Mouse (Mus musculus) MEL (cell line): ENCODE measurements at regions not wholly inside any gene's neighbourhood (a gene's known extent, or its start where the extent isn't known, plus 50 kb on each side); places are given as distances from the start of the nearest gene placed in this dataset.

Experiments
- DNase-seq: peaks from one replicate; pipeline ENCODE4 v3.0.0; 2011; ENCODE audit warnings: low read depth, low spot score
- H3K27ac ChIP-seq: 2 replicates; pipeline ENCODE4 v1.5.1; 2012; ENCODE audit warnings: low read depth, mild to moderate bottlenecking, control low read depth, low read length, moderate library complexity; ENCODE audit not compliant: control insufficient read depth
- H3K27me3 ChIP-seq, 2 experiments: fragments of 150-350 bp in 1 of 2; sonication (generic) in 1 of 2; 2 replicates each; pipeline ENCODE4 v1.6.1; 2012; ENCODE audit warnings: low read length in 2 of 2, mild to moderate bottlenecking in 2 of 2, improper control_type of control experiment in 1 of 2, moderate library complexity in 1 of 2; ENCODE audit not compliant: insufficient read depth in 2 of 2, control insufficient read depth in 1 of 2
- H3K36me3 ChIP-seq, 2 experiments: 2 replicates each; pipeline ENCODE4 v1.6.1; 2012 to 2014; ENCODE audit warnings: low read length in 2 of 2, improper control_type of control experiment in 1 of 2, inconsistent platforms in 1 of 2, mild to moderate bottlenecking in 1 of 2; ENCODE audit not compliant: insufficient read depth in 2 of 2, control insufficient read depth in 1 of 2
- H3K4me1 ChIP-seq, 2 experiments: fragments of 150-350 bp in 1 of 2; sonication (generic) in 1 of 2; 2 replicates each; pipeline ENCODE4 v1.6.1; 2012; ENCODE audit warnings: low read length in 2 of 2, improper control_type of control experiment in 1 of 2, mild to moderate bottlenecking in 1 of 2; ENCODE audit not compliant: insufficient read depth in 2 of 2, control insufficient read depth in 1 of 2
- H3K4me3 ChIP-seq, 2 experiments: fragments of 150-350 bp in 1 of 2; sonication (generic) in 1 of 2; 2 replicates each; pipeline ENCODE4 v1.5.1; 2012; ENCODE audit warnings: low read depth in 2 of 2, low read length in 2 of 2, mild to moderate bottlenecking in 2 of 2, moderate library complexity in 2 of 2, control low read depth in 1 of 2, improper control_type of control experiment in 1 of 2; ENCODE audit not compliant: control insufficient read depth in 1 of 2, insufficient read depth in 1 of 2
- H3K79me2 ChIP-seq: 2 replicates; pipeline ENCODE4 v1.6.1; 2012; ENCODE audit warnings: mild to moderate bottlenecking, low read length, moderate library complexity; ENCODE audit not compliant: control insufficient read depth, poor library complexity, insufficient read depth
- H3K9ac ChIP-seq: 2 replicates; pipeline ENCODE4 v1.6.1; 2012; ENCODE audit warnings: low read depth, mild to moderate bottlenecking, control low read depth, low read length, moderate library complexity; ENCODE audit not compliant: control insufficient read depth, poor library complexity, severe bottlenecking
- H3K9me3 ChIP-seq: fragments of 150-350 bp; sonication (generic); replicated peaks from 2 replicates; pipeline ENCODE4 v1.6.1; 2012; ENCODE audit warnings: mild to moderate bottlenecking, low read length, improper control_type of control experiment, moderate library complexity; ENCODE audit not compliant: insufficient read depth
- CHD2 ChIP-seq: IDR thresholded peaks from 2 replicates; pipeline ENCODE4 v1.6.1; 2011; ENCODE audit warnings: low read length, improper control_type of control experiment
- E2F4 ChIP-seq: IDR thresholded peaks from 2 replicates; pipeline ENCODE4 v1.6.1; 2011; ENCODE audit warnings: low read depth, low read length, improper control_type of control experiment, borderline replicate concordance
- ELF1 ChIP-seq: IDR thresholded peaks from 2 replicates; pipeline ENCODE4 v1.6.1; 2014; ENCODE audit warnings: low read depth, mild to moderate bottlenecking, inconsistent platforms, low read length, improper control_type of control experiment, moderate library complexity
- EP300 ChIP-seq, 2 experiments: IDR thresholded peaks; 2 replicates each; pipeline ENCODE4 v1.6.1; 2011; ENCODE audit warnings: improper control_type of control experiment in 2 of 2, low read length in 2 of 2, low read depth in 1 of 2, mild to moderate bottlenecking in 1 of 2
- ETS1 ChIP-seq: IDR thresholded peaks from 2 replicates; pipeline ENCODE4 v1.6.1; 2012; ENCODE audit warnings: low read depth, mild to moderate bottlenecking, inconsistent platforms, low read length, improper control_type of control experiment, moderate library complexity
- GABPA ChIP-seq: IDR thresholded peaks from 2 replicates; pipeline ENCODE4 v1.6.1; 2012; ENCODE audit warnings: low read depth, mild to moderate bottlenecking, inconsistent platforms, low read length, improper control_type of control experiment, moderate library complexity
- HCFC1 ChIP-seq: IDR thresholded peaks from 2 replicates; pipeline ENCODE4 v1.6.1; 2012; ENCODE audit warnings: low read depth, mild to moderate bottlenecking, inconsistent platforms, low read length, improper control_type of control experiment, moderate library complexity
- JUND ChIP-seq: IDR thresholded peaks from 2 replicates; pipeline ENCODE4 v1.6.1; 2011; ENCODE audit warnings: low read depth, mild to moderate bottlenecking, improper control_type of control experiment, low read length
- KAT2A ChIP-seq: conservative IDR thresholded peaks from 2 replicates; pipeline ENCODE4 v1.6.1; 2012; ENCODE audit warnings: low read depth, low read length, improper control_type of control experiment, inconsistent platforms
- MAX ChIP-seq: IDR thresholded peaks from 2 replicates; pipeline ENCODE4 v1.6.1; 2011; ENCODE audit warnings: low read length, improper control_type of control experiment
- MYC ChIP-seq: IDR thresholded peaks from 2 replicates; pipeline ENCODE4 v1.6.1; 2011; ENCODE audit warnings: low read depth, mild to moderate bottlenecking, low read length, improper control_type of control experiment, moderate library complexity
- POLR2A ChIP-seq, 2 experiments: IDR thresholded peaks; 2 replicates each; pipeline ENCODE4 v1.6.1; 2011 to 2012; ENCODE audit warnings: low read length in 2 of 2, mild to moderate bottlenecking in 2 of 2, control low read depth in 1 of 2, improper control_type of control experiment in 1 of 2, low read depth in 1 of 2, moderate library complexity in 1 of 2; ENCODE audit not compliant: control insufficient read depth in 1 of 2, insufficient read depth in 1 of 2, poor library complexity in 1 of 2
- RAD21 ChIP-seq: IDR thresholded peaks from 2 replicates; pipeline ENCODE4 v1.6.1; 2011; ENCODE audit warnings: mild to moderate bottlenecking, low read depth, low read length, improper control_type of control experiment
- TAL1 ChIP-seq: IDR thresholded peaks from 2 replicates; pipeline ENCODE4 v1.6.1; 2012; ENCODE audit warnings: mild to moderate bottlenecking, inconsistent platforms, low read length, moderate library complexity, mixed read lengths
- TBP ChIP-seq: IDR thresholded peaks from 2 replicates; pipeline ENCODE4 v1.8.0; 2011; ENCODE audit warnings: low read depth, low read length, improper control_type of control experiment
- UBTF ChIP-seq: IDR thresholded peaks from 2 replicates; pipeline ENCODE4 v1.6.1; 2012; ENCODE audit warnings: low read depth, mild to moderate bottlenecking, inconsistent platforms, low read length, improper control_type of control experiment, moderate library complexity, borderline replicate concordance; ENCODE audit not compliant: insufficient read depth
- USF1 ChIP-seq: IDR thresholded peaks from 2 replicates; pipeline ENCODE4 v1.6.1; 2014; ENCODE audit warnings: low read depth, mild to moderate bottlenecking, inconsistent platforms, low read length, improper control_type of control experiment, moderate library complexity
- ZC3H11A ChIP-seq: IDR thresholded peaks from 2 replicates; pipeline ENCODE4 v1.6.1; 2012; ENCODE audit warnings: low read depth, mild to moderate bottlenecking, inconsistent platforms, low read length, improper control_type of control experiment
- ZKSCAN1 ChIP-seq: IDR thresholded peaks from 2 replicates; pipeline ENCODE4 v1.6.1; 2012; ENCODE audit warnings: low read depth, mild to moderate bottlenecking, inconsistent platforms, low read length, improper control_type of control experiment, moderate library complexity

GRCm38 (mm10) chr10:83963779-83964643, 241.3 kb downstream of the 1500009L16Rik start:
- Histone ChIP-seq H3K27me3 (peaks cover 0 to 2% of the 10 kb centered on the region in 2 experiments; a peak in 3 of 4 replicates), H3K9me3 (no peaks in the 10 kb centered on the region), H3K4me1 (no peaks in the 10 kb centered on the region)
- no peak for TF ChIP-seq EP300 (IDR thresholded peaks at IDR 0.05; ENCODE audit: low read depth in 1 of 2, low read length in 2 of 2)
- TF ChIP-seq GABPA = no peak
- TF ChIP-seq TBP = no peak
- no peak for TF ChIP-seq ZKSCAN1
- no peak for TF ChIP-seq MAX
- no peak for TF ChIP-seq MYC
- TF ChIP-seq ETS1 = no peak
- no peak for TF ChIP-seq POLR2A (IDR thresholded peaks at IDR 0.05; ENCODE audit: control insufficient read depth in 1 of 2, insufficient read depth in 1 of 2, low read depth in 1 of 2, low read length in 2 of 2, poor library complexity in 1 of 2)
- TF ChIP-seq, all 39 proteins: peak for 0
- no peaks in the 10 kb centered on the region for H3K36me3 ChIP-seq
- no peak overlapping the region for H3K9ac ChIP-seq
- no peak overlapping the region for H3K4me3 ChIP-seq
- H3K27ac ChIP-seq = no peak overlapping the region
- DNase-seq = no peak
- no peaks in the 10 kb centered on the region for H3K79me2 ChIP-seq

GRCm38 (mm10) chr10:83964838-83965237, 242.2 kb downstream of the 1500009L16Rik start:
- no peaks in the 10 kb centered on the region for H3K36me3 ChIP-seq
- no peaks in the 10 kb centered on the region for H3K79me2 ChIP-seq
- no peak for DNase-seq
- peaks cover 0 to 2% of the 10 kb centered on the region in 2 experiments; a peak in 3 of 4 replicates for H3K27me3 ChIP-seq
- no peak overlapping the region for H3K4me3 ChIP-seq
- no peak for TF ChIP-seq KAT2A
- no peak for TF ChIP-seq JUND
- no peak for TF ChIP-seq E2F4
- no peak for TF ChIP-seq EP300 (IDR thresholded peaks at IDR 0.05; ENCODE audit: low read depth in 1 of 2, low read length in 2 of 2)
- no peak for TF ChIP-seq HCFC1
- TF ChIP-seq RAD21 = no peak
- no peak for TF ChIP-seq UBTF
- TF ChIP-seq TAL1 = no peak
- no peak for TF ChIP-seq USF1
- no peak for TF ChIP-seq ETS1
- TF ChIP-seq TBP = no peak
- TF ChIP-seq ZC3H11A = no peak
- no peak for TF ChIP-seq MYC
- no peak for TF ChIP-seq ELF1
- TF ChIP-seq CHD2 = no peak
- H3K27ac ChIP-seq = no peak overlapping the region
- H3K4me1 ChIP-seq = no peaks in the 10 kb centered on the region
- no peaks in the 10 kb centered on the region for H3K9me3 ChIP-seq
- H3K9ac ChIP-seq = no peak overlapping the region
